Mouse (Mus musculus): ENCODE data around the gene Odf2l.
A peak's percentile ranks its signal among the peaks of the same experiment; 100 is the strongest.

Gene Odf2l

GRCm38 (mm10) chr3:145118254-145119001 lies at the start of gene Odf2l:
Gene Odf2l (plus strand): TSS chr3:145118588.
- peak; percentile 98 for DNase-seq

- no peak for DNase-seq
Observed at GRCm38 (mm10) chr3:145068964-145069363, 49.4 kb upstream of the Odf2l start.

GRCm38 (mm10) chr3:145072339-145072738 lies 46.0 kb upstream of the Odf2l start:
- no peak for DNase-seq

GRCm38 (mm10) chr3:145078405-145078804 lies 40.0 kb upstream of the Odf2l start:
- no peak for DNase-seq

GRCm38 (mm10) chr3:145080904-145081303 lies 37.5 kb upstream of the Odf2l start:
- DNase-seq, result no peak

- DNase-seq, result no peak
Observed at GRCm38 (mm10) chr3:145083081-145083480, 35.3 kb upstream of the Odf2l start.

GRCm38 (mm10) chr3:145086180-145086579 lies 32.2 kb upstream of the Odf2l start:
- DNase-seq, result no peak

GRCm38 (mm10) chr3:145087857-145088598 lies 30.4 kb upstream of the Odf2l start:
- no peak for DNase-seq

- no peak for DNase-seq
Observed at GRCm38 (mm10) chr3:145099291-145099690, 19.1 kb upstream of the Odf2l start, which contains the start of gene Clca2. Gene Clca2 (minus strand): TSS chr3:145099443.

- DNase-seq, result no peak
Observed at GRCm38 (mm10) chr3:145101891-145102555, 16.4 kb upstream of the Odf2l start.

GRCm38 (mm10) chr3:145103321-145103720 lies 15.1 kb upstream of the Odf2l start:
- no peak for DNase-seq

- DNase-seq, result no peak
Observed at GRCm38 (mm10) chr3:145103770-145104169, 14.6 kb upstream of the Odf2l start.

GRCm38 (mm10) chr3:145105076-145105772 lies 13.2 kb upstream of the Odf2l start:
- DNase-seq, result no peak

GRCm38 (mm10) chr3:145105773-145106504 lies 12.4 kb upstream of the Odf2l start:
- no peak for DNase-seq

- DNase-seq, result no peak
Observed at GRCm38 (mm10) chr3:145115169-145115568, 3.2 kb upstream of the Odf2l start.

- no peak for DNase-seq
Observed at GRCm38 (mm10) chr3:145117637-145118036, 751 bp upstream of the Odf2l start.

GRCm38 (mm10) chr3:145119002-145119358 lies 592 bp downstream of the Odf2l start:
- DNase-seq, result no peak

GRCm38 (mm10) chr3:145119425-145119824 lies 1.0 kb downstream of the Odf2l start:
- no peak for DNase-seq

GRCm38 (mm10) chr3:145126618-145127017 lies 8.2 kb downstream of the Odf2l start:
- DNase-seq, result no peak

GRCm38 (mm10) chr3:145129356-145129755 lies 11.0 kb downstream of the Odf2l start:
- DNase-seq, result no peak

GRCm38 (mm10) chr3:145131210-145131868 lies 13.0 kb downstream of the Odf2l start:
- DNase-seq, result peak; percentile 61

- no peak for DNase-seq
Observed at GRCm38 (mm10) chr3:145140236-145140635, 21.8 kb downstream of the Odf2l start.
